Mouse (Mus musculus) bone marrow macrophage, adult 2 months (primary cell): Measurements from ENCODE around the gene Raet1e. TPM values are rescaled to one million over a fixed set of nuclear protein-coding genes. Genes with fewer than 3 reads are reported as not detected.
"Not testable (repeated sequence)": the region's sequence is repeated elsewhere in the genome, so short reads cannot be mapped to it uniquely, and the experiment has no call there.

Experiments used
- H3K27ac ChIP-seq: 2 replicates; pipeline ENCODE4 v1.5.1; 2012; ENCODE audit warnings: low read depth, low read length; ENCODE audit not compliant: insufficient read depth
- H3K4me1 ChIP-seq: 2 replicates; pipeline ENCODE4 v1.6.1; 2012; ENCODE audit warnings: low read length; ENCODE audit not compliant: control insufficient read depth, insufficient read depth
- H3K4me3 ChIP-seq: 2 replicates; pipeline ENCODE4 v1.5.1; 2012; ENCODE audit warnings: mild to moderate bottlenecking, low read length, moderate library complexity; ENCODE audit not compliant: insufficient read depth
- CTCF ChIP-seq: IDR thresholded peaks from 2 replicates; pipeline ENCODE4 v1.5.1; 2012; ENCODE audit warnings: low read depth, mild to moderate bottlenecking, low read length, moderate library complexity
- POLR2A ChIP-seq: IDR thresholded peaks from 2 replicates; pipeline ENCODE4 v1.6.1; 2012; ENCODE audit warnings: mild to moderate bottlenecking, low read depth, low read length, borderline replicate concordance
- polyA plus RNA-seq: library from polyadenylated mRNA; stranded (reverse); fragments of >200 nt; gene quantifications from 2 replicates; pipeline ENCODE4 v1.2.4, GENCODE M21; 2012; ENCODE audit not compliant: missing spikeins, insufficient read depth, insufficient read length

Gene Raet1e
- polyA plus RNA-seq, 1 experiment = 6.3 TPM

- Histone ChIP-seq H3K4me3 (no peak overlapping the region), H3K27ac (no peak overlapping the region), H3K4me1 (peaks cover 50% of the 10 kb centered on the region)
- no peak for TF ChIP-seq CTCF
- no peak for TF ChIP-seq POLR2A
Measured at GRCm38 (mm10) chr10:22303736-22304135, 145.4 kb downstream of the Raet1e start.

GRCm38 (mm10) chr10:22305801-22306200 is 147.4 kb downstream of the Raet1e start:
- Histone ChIP-seq H3K4me3 (peak overlapping the region; percentile 79; the same call in 1 of the 2 replicates), H3K4me1 (peaks cover 37% of the 10 kb centered on the region), H3K27ac (peak overlapping the region; percentile 61)
- TF ChIP-seq POLR2A (no peak), CTCF (no peak)

- Histone ChIP-seq H3K4me3 (peak overlapping the region; percentile 79), H3K4me1 (peaks cover 31% of the 10 kb centered on the region), H3K27ac (peak overlapping the region; percentile 61)
- TF ChIP-seq POLR2A (no peak), CTCF (no peak)
Measured at GRCm38 (mm10) chr10:22306452-22306851, 148.1 kb downstream of the Raet1e start.

DNA sequence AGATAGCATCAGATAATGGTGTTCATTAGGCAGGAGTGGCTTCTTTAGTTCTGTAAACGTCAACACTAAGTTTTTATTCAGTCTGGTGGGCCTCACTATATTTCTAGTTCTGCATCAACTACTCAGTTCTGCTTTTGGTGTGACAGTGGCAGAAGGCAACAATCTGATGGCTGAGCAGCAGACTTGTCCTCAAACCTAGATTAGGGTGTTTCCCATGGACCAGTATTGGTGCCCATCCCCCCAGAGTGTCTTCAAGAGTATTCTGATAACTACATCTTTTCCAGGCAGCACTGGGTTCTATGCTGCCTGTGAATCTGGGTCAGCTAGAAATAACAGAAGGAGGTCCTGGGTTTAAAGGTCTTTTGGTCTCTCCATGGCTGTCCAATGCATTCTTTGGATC is 149.9 kb downstream of the Raet1e start:
- Histone ChIP-seq H3K4me1 (peaks cover 25% of the 10 kb centered on the region), H3K27ac (no peak overlapping the region), H3K4me3 (no peak overlapping the region)
- TF ChIP-seq POLR2A (no peak), CTCF (no peak)

GRCm38 (mm10) chr10:22322858-22323257 is 164.5 kb downstream of the Raet1e start:
- TF ChIP-seq POLR2A (no peak), CTCF (no peak)
- Histone ChIP-seq H3K4me3 (no peak overlapping the region), H3K27ac (no peak overlapping the region), H3K4me1 (no peaks in the 10 kb centered on the region)

DNA sequence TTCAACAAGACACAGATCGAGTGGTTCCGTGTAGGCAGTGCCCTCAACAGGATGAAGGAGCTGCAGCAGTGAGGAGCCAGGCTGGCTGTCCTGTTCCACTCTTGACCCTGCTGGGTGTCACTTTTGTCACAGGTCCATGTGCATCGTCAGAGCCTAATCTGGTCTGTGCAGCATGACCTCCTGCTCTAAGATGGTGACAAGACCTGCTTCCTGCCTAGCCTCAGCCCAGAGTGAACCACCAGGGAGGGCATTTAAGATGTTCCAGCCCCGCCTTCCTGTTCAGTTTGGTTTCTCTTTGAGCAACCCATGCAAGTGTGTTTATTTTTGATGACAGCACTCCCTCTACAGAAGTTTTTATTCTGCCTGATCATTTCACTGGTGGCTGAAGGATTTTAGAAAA is 187.4 kb downstream of the Raet1e start:
- not testable (repeated sequence) for H3K4me3 ChIP-seq, H3K4me1 ChIP-seq, H3K27ac ChIP-seq

GRCm38 (mm10) chr10:22353548-22354195 is 195.3 kb downstream of the Raet1e start:
- not testable (repeated sequence) for H3K4me3 ChIP-seq
- Histone ChIP-seq H3K4me1 (peaks cover 12% of the 10 kb centered on the region), H3K27ac (peak overlapping the region; percentile 46; the same call in 1 of the 2 replicates)

DNA sequence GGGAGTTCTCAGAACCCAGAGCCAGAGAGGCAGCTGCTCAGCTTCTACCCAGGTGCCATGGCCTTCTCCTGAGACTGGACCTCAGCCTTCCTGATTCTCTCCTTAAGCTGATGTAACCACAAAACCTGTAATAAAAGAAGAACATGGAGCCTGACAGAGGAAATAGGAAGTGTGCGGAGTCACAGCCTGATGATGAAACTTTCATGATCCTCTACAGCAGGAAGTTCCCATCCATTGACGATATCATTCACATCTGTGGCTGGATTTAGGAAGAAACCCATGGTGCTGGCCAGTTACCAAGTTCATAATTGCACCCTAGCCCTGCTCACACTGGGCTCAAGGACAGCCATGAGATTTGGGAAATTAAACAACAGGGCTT is 195.8 kb downstream of the Raet1e start:
- H3K4me1 ChIP-seq = peaks cover 12% of the 10 kb centered on the region
- peak overlapping the region; percentile 46; the same call in 1 of the 2 replicates for H3K27ac ChIP-seq
- not testable (repeated sequence) for H3K4me3 ChIP-seq

DNA sequence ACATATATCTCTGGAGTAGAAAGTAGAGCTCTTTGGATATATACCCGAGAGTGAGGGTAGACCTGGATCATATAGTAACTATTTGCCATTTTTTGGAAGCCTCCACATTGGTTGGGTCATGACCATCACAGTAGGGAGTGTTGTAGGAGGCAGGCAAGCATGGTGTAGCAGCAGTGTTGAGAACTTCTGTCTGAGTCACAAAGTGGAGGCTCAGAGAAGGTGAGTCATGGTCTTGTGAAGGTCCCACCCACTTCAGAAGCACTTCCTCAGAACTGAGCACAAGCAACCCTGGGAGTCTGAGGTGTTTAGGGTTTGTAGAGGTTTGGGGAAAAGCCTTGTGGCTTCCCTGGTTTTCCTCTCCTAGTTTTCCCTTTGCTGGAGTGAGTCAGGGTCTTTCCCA is 199.0 kb downstream of the Raet1e start:
- peaks cover 15% of the 10 kb centered on the region for H3K4me1 ChIP-seq
- not testable (repeated sequence) for H3K27ac ChIP-seq, H3K4me3 ChIP-seq

- not testable (repeated sequence) for H3K4me3 ChIP-seq, H3K27ac ChIP-seq, H3K4me1 ChIP-seq
Measured at GRCm38 (mm10) chr10:22360252-22360651, 201.9 kb downstream of the Raet1e start, which contains the start of gene Raet1d. Raet1d (plus strand) TSS chr10:22360552.

- H3K4me3 ChIP-seq, H3K27ac ChIP-seq, H3K4me1 ChIP-seq: not testable (repeated sequence)
Measured at GRCm38 (mm10) chr10:22360957-22361356, 202.6 kb downstream of the Raet1e start.

DNA sequence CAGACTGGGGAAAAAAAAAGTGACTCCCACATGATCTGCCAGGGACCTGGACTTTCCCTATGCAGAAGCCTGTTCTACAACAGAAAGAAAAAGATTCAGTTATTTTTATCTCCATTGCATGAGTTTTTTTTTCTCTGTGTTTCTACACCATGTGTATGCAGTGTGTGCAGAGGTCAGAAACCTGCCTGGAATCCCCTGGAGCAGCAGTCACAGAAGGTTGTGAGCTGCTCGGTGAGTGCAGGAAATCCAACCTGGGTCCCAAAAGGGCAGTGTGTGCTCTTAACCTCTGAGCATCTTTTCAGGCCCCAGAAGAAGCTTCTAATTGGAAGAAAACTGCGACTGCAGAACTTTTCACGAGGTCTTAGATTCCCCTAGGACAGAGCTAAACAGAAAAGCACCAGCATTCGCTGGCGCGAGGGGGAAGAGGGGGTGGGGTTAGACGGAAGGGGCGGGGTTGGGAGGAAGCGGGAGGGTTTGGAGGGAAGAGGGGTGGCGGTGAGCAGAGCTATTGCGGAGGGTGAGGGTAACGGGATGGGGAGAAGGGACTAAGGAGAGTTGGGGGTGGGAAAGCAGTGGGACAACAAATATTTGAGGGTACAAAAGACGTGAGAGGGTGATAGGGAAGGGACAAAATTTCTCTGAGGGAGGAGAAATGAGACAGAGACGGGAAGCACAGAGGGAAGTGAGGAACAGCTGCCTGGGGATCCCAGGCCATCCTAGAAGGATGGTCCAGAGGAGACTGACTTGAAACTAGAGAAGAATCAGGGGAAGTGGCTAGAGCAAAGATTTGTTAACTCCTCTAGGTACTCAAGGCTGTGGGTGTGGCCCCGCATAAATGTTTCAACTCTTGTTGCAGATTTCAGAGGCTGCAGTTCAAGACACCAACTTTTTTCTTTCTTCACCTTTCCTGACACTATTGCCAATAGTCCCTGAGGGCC is 203.3 kb downstream of the Raet1e start:
- H3K4me1 ChIP-seq, H3K27ac ChIP-seq: not testable (repeated sequence)
- peak overlapping the region; percentile 14; the same call in 1 of the 2 replicates for H3K4me3 ChIP-seq

- not testable (repeated sequence) for H3K4me1 ChIP-seq, H3K27ac ChIP-seq, H3K4me3 ChIP-seq
Measured at GRCm38 (mm10) chr10:22362466-22362865, 204.1 kb downstream of the Raet1e start.

GRCm38 (mm10) chr10:22364915-22365314 is 206.5 kb downstream of the Raet1e start:
- H3K4me1 ChIP-seq, H3K27ac ChIP-seq, H3K4me3 ChIP-seq: not testable (repeated sequence)

DNA sequence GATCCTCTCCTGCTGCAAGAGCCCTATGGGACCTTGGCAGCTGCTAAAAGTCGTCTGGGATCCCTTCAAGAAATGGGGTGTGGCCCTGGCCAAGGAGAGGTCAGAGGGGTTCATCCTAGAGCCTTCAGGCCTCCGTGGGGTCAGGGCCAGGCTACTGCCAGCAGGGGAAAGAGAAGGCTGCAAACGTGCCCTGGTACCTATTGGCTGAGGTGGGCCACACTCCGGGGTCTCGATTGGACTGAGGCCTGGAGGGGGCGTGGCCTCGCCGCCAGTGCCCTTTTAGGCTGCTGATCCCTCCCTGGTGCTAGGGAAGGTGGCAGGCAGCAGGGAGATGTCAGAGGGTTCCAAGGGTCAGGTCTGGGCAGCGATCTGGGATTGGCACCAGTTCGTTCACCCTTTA is 222.9 kb downstream of the Raet1e start:
- H3K4me3 ChIP-seq, H3K27ac ChIP-seq, H3K4me1 ChIP-seq: not testable (repeated sequence)
